Mouse (Mus musculus): ENCODE data around the gene Nemf. TPM values are rescaled to one million over a fixed set of nuclear protein-coding genes. Genes with fewer than 3 reads are reported as not detected.

The Nemf gene
- 87.2 TPM for polyA plus RNA-seq (2014; fragmentation: Illumina TruSeq; extraction: RNeasy Lipid Tissue Mini Kit (QIAGEN cat#74804); ENCODE audit: low read depth, low replicate concordance)

GRCm38 (mm10) chr12:69356546-69357299 lies at the start of gene Nemf:
Gene Nemf, minus strand, starts transcription at chr12:69357165.

GRCm38 (mm10) chr12:69371854-69372671 lies 15.1 kb upstream of the Nemf start, which contains the start of the genes Arf6 and Gm9887:
Gene Arf6, plus strand, starts transcription at chr12:69372150.
Gene Gm9887, minus strand, starts transcription at chr12:69372458.

GRCm38 (mm10) chr12:69296511-69297410 lies 60.2 kb downstream of the Nemf start, which contains the start of gene Klhdc2:
Gene Klhdc2, plus strand, starts transcription at chr12:69296681.

Other genes with a start within 250 kb of the Nemf start
- gene Rps29, start 198.0 kb downstream of the Nemf start, polyA plus RNA-seq (2014; fragmentation: Illumina TruSeq; extraction: RNeasy Lipid Tissue Mini Kit (QIAGEN cat#74804); ENCODE audit: low read depth, low replicate concordance) = 36.7 TPM
- not detected for gene Lrr1, start 188.4 kb downstream of the Nemf start, polyA plus RNA-seq (2014; fragmentation: Illumina TruSeq; extraction: RNeasy Lipid Tissue Mini Kit (QIAGEN cat#74804); ENCODE audit: low read depth, low replicate concordance)
- 161 TPM for gene Rpl36al, start 173.1 kb downstream of the Nemf start, polyA plus RNA-seq (2014; fragmentation: Illumina TruSeq; extraction: RNeasy Lipid Tissue Mini Kit (QIAGEN cat#74804); ENCODE audit: low read depth, low replicate concordance)
- 195 TPM for gene Mgat2, start 173.0 kb downstream of the Nemf start, polyA plus RNA-seq (2014; fragmentation: Illumina TruSeq; extraction: RNeasy Lipid Tissue Mini Kit (QIAGEN cat#74804); ENCODE audit: low read depth, low replicate concordance)
- gene Gm49383, start 160.1 kb downstream of the Nemf start, polyA plus RNA-seq (2014; fragmentation: Illumina TruSeq; extraction: RNeasy Lipid Tissue Mini Kit (QIAGEN cat#74804); ENCODE audit: low read depth, low replicate concordance) = 3.4 TPM
- gene Dnaaf2, start 158.7 kb downstream of the Nemf start, polyA plus RNA-seq (2014; fragmentation: Illumina TruSeq; extraction: RNeasy Lipid Tissue Mini Kit (QIAGEN cat#74804); ENCODE audit: low read depth, low replicate concordance) = 1.6 TPM
- 9.1 TPM for gene Gm49384, start 152.9 kb downstream of the Nemf start, polyA plus RNA-seq (2014; fragmentation: Illumina TruSeq; extraction: RNeasy Lipid Tissue Mini Kit (QIAGEN cat#74804); ENCODE audit: low read depth, low replicate concordance)
- 4.6 TPM for gene Pole2, start 129.0 kb downstream of the Nemf start, polyA plus RNA-seq (2014; fragmentation: Illumina TruSeq; extraction: RNeasy Lipid Tissue Mini Kit (QIAGEN cat#74804); ENCODE audit: low read depth, low replicate concordance)
- 11.8 TPM for gene Klhdc1, start 116.0 kb downstream of the Nemf start, polyA plus RNA-seq (2014; fragmentation: Illumina TruSeq; extraction: RNeasy Lipid Tissue Mini Kit (QIAGEN cat#74804); ENCODE audit: low read depth, low replicate concordance)
- 131 TPM for gene Klhdc2, start 60.5 kb downstream of the Nemf start, polyA plus RNA-seq (2014; fragmentation: Illumina TruSeq; extraction: RNeasy Lipid Tissue Mini Kit (QIAGEN cat#74804); ENCODE audit: low read depth, low replicate concordance)
- gene Arf6, start 15.0 kb upstream of the Nemf start, polyA plus RNA-seq (2014; fragmentation: Illumina TruSeq; extraction: RNeasy Lipid Tissue Mini Kit (QIAGEN cat#74804); ENCODE audit: low read depth, low replicate concordance) = 57.1 TPM
- not detected for gene Gm9887, start 15.3 kb upstream of the Nemf start, polyA plus RNA-seq (2014; fragmentation: Illumina TruSeq; extraction: RNeasy Lipid Tissue Mini Kit (QIAGEN cat#74804); ENCODE audit: low read depth, low replicate concordance)
- gene Vcpkmt, start 225.9 kb upstream of the Nemf start, polyA plus RNA-seq (2014; fragmentation: Illumina TruSeq; extraction: RNeasy Lipid Tissue Mini Kit (QIAGEN cat#74804); ENCODE audit: low read depth, low replicate concordance) = 15.2 TPM